Mouse (Mus musculus): ENCODE results near the gene Tor3a.

GRCm38 (mm10) chr1:156720046-156720445 lies 45.9 kb upstream of the Tor3a start:
- no peak for TF ChIP-seq POLR2A (IDR thresholded peaks at IDR 0.05; ENCODE audit: low read depth, low read length)
- TF ChIP-seq CTCF (conservative IDR thresholded peaks at IDR 0.05; ENCODE audit: insufficient read depth, insufficient read length, low read depth, low read length), result no peak

Measured in kidney, adult 2 months (tissue).